Mouse (Mus musculus) stomach, embryonic 14.5 days (tissue): ENCODE data around the gene Gabpb1. TPM values are rescaled to one million over a fixed set of nuclear protein-coding genes. Genes with fewer than 3 reads are reported as not detected.
"Not testable (repeated sequence)": the region's sequence is repeated elsewhere in the genome, so short reads cannot be mapped to it uniquely, and the experiment has no call there.

ENCODE experiments used
- ATAC-seq: fragments of 200-750 bp; cut with Nextera tagmentation; 2 replicates; pipeline ENCODE4 v1.8.0; 2017; ENCODE audit warnings: low read depth, moderate TSS enrichment; ENCODE audit not compliant: insufficient number of reproducible peaks, insufficient read depth, low FRiP score
- H3K27ac ChIP-seq: fragments of 300-500 bp; sonication (generic); 2 replicates; pipeline ENCODE4 v1.5.1; 2014; ENCODE audit warnings: mild to moderate bottlenecking, low read length, moderate library complexity, mixed read lengths
- H3K27me3 ChIP-seq: fragments of 300-500 bp; sonication (generic); 2 replicates; pipeline ENCODE4 v1.6.1; 2014; ENCODE audit warnings: low read length, control low read depth, mixed read lengths; ENCODE audit not compliant: control insufficient read depth, insufficient read depth
- H3K36me3 ChIP-seq: fragments of 300-500 bp; sonication (generic); 2 replicates; pipeline ENCODE4 v1.6.1; 2014; ENCODE audit warnings: mild to moderate bottlenecking, control low read depth, low read length, moderate library complexity, mixed read lengths; ENCODE audit not compliant: control insufficient read depth, insufficient read depth
- H3K4me1 ChIP-seq: fragments of 300-500 bp; sonication (generic); 2 replicates; pipeline ENCODE4 v1.6.1; 2014; ENCODE audit warnings: low read length, control low read depth, mixed read lengths; ENCODE audit not compliant: control insufficient read depth, insufficient read depth
- H3K4me2 ChIP-seq: fragments of 300-500 bp; sonication (generic); replicated peaks from 2 replicates; pipeline ENCODE4 v1.6.1; 2014; ENCODE audit warnings: low read depth, low read length, control low read depth
- H3K4me3 ChIP-seq: fragments of 300-500 bp; sonication (generic); 2 replicates; pipeline ENCODE4 v1.5.1; 2014; ENCODE audit warnings: low read depth, low read length, control low read depth
- H3K9ac ChIP-seq: fragments of 300-500 bp; sonication (generic); replicated peaks from 2 replicates; pipeline ENCODE4 v1.6.1; 2014; ENCODE audit warnings: low read depth, mild to moderate bottlenecking, control low read depth, low read length, moderate library complexity, mixed read lengths
- H3K9me3 ChIP-seq: fragments of 300-500 bp; sonication (generic); 2 replicates; pipeline ENCODE4 v1.6.1; 2016; ENCODE audit warnings: low read depth, low read length, control low read depth; ENCODE audit not compliant: control insufficient read depth
- WGBS: fragments of 180-500 bp; shearing (Covaris S2); extraction: QIAGEN DNeasy Blood & Tissue Kit; methylation state at CpG from one replicate; pipeline ENCODE4 v1.1.7; 2014; 5-methylcytosine and 5-hydroxymethylcytosine counted together
- polyA plus RNA-seq: library from polyadenylated mRNA; unstranded; fragments of >200 nt; fragmentation: Nextera tagmentation; extraction: Ambion mirVana; gene quantifications from 2 replicates; pipeline ENCODE4 v1.2.1, GENCODE M21; 2014

Gene Gabpb1
- polyA plus RNA-seq, 1 experiment from 2014 or later: 45.9 TPM

DNA sequence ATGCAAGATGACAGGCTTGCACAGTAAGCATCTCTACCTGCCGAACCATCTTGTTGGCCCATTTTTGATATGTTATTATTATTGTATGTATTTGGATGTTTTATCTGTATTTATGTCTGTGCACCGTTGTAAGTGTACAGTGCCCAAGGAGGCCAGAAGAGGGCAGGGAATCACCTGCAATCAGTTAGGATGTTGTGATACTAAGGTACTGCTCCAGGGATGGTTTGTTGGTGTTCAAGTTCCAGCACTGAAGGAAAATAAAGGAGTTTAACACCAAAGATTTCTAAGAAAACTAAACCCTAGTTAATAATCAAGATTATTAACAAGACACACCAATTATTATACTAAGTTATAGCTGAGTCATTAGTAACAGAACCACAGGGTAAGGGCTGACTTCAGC, 43.0 kb downstream of the Gabpb1 start:
- ATAC-seq: no peak
- H3K4me3 ChIP-seq: no peak overlapping the region
- H3K9ac ChIP-seq: no peak overlapping the region
- no peaks in the 10 kb centered on the region for H3K27me3 ChIP-seq
- no peaks in the 10 kb centered on the region for H3K4me1 ChIP-seq
- H3K27ac ChIP-seq: no peak overlapping the region
- WGBS: 82% methylated on average over 2 of the region's 2 CpGs
- no peaks in the 10 kb centered on the region for H3K9me3 ChIP-seq
- peaks cover 13% of the 10 kb centered on the region for H3K36me3 ChIP-seq
- no peak overlapping the region for H3K4me2 ChIP-seq

DNA sequence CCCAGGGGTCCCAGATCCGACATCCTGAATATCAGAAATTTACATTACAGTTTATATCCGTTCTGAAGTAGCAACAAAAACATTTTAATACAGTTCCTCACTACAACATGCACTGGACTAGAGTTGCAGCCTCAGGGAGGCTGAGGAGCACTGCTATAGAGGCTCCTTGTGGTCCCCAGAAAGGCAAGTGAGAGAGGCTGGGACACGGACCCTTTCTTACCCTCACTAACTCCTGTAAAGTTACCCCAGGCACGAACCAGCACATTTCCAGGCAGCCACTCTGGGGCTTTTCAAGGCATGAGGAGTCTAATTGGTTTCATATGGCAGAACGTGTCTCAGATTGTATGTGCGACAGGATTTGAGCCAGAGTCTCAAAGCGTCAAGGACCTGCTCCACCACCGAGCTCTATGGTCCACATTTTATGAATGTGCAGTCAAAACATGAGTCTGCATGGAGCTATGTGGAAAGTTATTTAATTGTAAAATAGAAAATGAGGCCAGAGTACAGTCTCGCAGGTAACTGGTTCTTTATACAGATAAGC, 47.6 kb downstream of the Gabpb1 start:
- Histone ChIP-seq H3K27ac (no peak overlapping the region), H3K27me3 (no peaks in the 10 kb centered on the region), H3K9ac (no peak overlapping the region), H3K4me1 (no peaks in the 10 kb centered on the region), H3K36me3 (peaks cover 9% of the 10 kb centered on the region), H3K9me3 (no peaks in the 10 kb centered on the region), H3K4me2 (no peak overlapping the region), H3K4me3 (no peak overlapping the region)
- WGBS: 89% methylated on average over 9 of the region's 9 CpGs
- ATAC-seq: no peak

DNA sequence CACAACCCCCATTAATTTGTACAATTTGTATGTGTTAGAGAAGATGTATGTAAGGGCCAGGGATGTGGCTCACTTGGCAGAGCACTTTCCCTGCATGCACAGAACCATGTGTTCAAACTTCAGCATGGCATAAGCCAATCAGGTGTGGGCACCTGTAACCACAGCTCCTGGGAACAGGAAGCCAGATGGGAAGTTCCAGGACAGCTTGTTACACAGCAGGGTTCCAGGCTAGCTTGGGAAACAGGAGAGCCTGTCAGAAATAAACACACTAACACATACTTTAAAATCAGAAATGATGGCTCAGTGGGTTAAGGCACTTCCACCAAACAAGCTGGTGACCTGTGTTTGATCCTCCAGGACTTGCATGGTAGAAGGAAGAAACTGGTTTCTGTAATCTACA, 53.0 kb downstream of the Gabpb1 start:
- no peak overlapping the region for H3K4me2 ChIP-seq
- H3K4me1 ChIP-seq: no peaks in the 10 kb centered on the region
- H3K9me3 ChIP-seq: no peaks in the 10 kb centered on the region
- H3K27ac ChIP-seq: no peak overlapping the region
- H3K4me3 ChIP-seq: no peak overlapping the region
- H3K36me3 ChIP-seq: no peaks in the 10 kb centered on the region
- H3K27me3 ChIP-seq: no peaks in the 10 kb centered on the region
- no peak overlapping the region for H3K9ac ChIP-seq
- no peak for ATAC-seq

DNA sequence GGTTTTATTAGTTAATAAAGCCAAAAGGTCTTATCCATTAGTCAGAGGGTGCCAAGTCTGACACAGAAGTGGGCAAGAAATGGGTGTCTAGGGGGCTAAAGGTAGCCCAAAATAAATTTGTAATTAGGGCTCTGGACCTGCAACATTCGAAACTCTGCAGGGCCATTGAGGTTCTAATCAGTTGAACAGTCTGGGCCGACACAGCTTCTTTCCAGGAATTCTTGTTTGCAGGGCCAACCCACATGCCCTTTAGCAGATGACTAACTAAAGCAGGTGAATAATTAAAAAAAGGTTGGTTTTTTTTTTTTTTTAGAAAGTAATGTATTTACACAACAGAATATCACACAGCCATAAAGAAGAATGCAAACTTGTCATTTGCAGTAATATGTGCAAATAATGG, 53.7 kb downstream of the Gabpb1 start:
- no peak overlapping the region for H3K9ac ChIP-seq
- H3K36me3 ChIP-seq: no peaks in the 10 kb centered on the region
- H3K9me3 ChIP-seq: no peaks in the 10 kb centered on the region
- H3K4me3 ChIP-seq: no peak overlapping the region
- H3K27ac ChIP-seq: no peak overlapping the region
- 80% methylated on average over 2 of the region's 2 CpGs for WGBS
- no peak overlapping the region for H3K4me2 ChIP-seq
- no peaks in the 10 kb centered on the region for H3K27me3 ChIP-seq
- no peaks in the 10 kb centered on the region for H3K4me1 ChIP-seq
- ATAC-seq: no peak

DNA sequence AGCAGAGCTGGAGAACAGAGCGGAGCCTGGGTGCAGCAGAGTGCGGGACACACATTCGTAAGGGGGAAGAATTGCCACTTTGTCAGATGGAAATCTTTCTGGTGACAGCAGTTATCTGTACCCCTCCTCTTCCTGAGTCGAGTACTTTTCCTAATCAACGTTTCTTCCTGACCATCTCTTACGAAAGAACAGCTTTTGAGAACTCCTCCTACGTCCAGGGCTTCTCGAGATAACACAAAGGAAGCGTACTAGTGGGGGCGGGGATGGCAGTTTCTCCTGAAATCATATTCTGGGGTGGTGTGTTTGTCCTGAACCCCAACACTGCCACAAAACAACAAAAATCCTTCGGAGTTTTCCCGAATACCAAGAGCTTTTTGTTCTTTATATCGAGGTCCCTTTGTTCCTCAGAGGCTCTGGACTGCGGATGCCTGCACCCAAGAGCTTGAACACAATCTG, 56.9 kb downstream of the Gabpb1 start, which contains the start of gene Hdc:
Gene Hdc (minus strand): TSS at position 51 of the 456 bp plus-strand sequence.
- no peak within 1 kb of the TSS for H3K27ac ChIP-seq
- 65% methylated on average over 14 of the region's 14 CpGs for WGBS
- no peaks in the 10 kb centered on the region for H3K4me1 ChIP-seq
- no peak for ATAC-seq
- H3K9ac ChIP-seq: no peak within 1 kb of the TSS
- no peaks in the 10 kb centered on the region for H3K27me3 ChIP-seq
- H3K4me3 ChIP-seq: no peak within 1 kb of the TSS
- no peak within 1 kb of the TSS for H3K4me2 ChIP-seq
- no peaks in the 10 kb centered on the region for H3K9me3 ChIP-seq
- no peaks in the 10 kb centered on the region for H3K36me3 ChIP-seq

DNA sequence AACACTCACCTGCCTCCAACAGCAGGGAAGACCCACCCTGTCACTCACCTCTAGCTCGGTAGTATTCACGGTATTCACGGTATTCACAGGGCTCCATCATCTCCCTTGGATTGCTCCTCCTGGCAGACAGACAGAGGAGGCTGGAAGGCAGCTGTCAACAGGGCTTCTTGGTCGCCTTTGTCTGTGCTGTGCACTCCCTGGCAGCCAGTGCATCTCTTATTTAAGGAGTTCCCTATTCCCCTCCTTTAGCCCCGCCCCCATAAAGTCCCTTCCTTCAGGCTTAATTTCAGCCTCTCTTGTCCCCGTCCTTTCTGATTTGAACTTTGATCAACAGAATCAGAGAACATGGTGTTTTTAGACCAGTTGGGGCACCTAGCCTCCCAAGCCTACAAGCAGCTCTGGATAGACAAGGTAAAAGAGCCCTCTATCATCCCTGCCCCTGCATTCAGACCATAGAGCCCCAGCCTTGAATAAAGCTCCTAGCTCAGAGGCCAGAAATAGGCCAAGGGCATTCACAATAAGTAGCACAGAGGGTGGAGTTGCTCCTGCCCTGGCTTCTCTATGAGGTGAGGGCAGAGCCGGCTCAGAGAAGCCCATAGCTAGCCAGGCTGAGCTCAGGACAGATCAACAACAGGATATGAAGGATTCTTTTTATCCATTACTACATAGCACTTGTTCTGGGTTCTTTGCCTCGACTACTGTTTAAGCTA, 57.5 kb downstream of the Gabpb1 start:
- Histone ChIP-seq H3K36me3 (no peaks in the 10 kb centered on the region), H3K4me3 (no peak overlapping the region), H3K4me2 (no peak overlapping the region), H3K9ac (no peak overlapping the region), H3K27ac (no peak overlapping the region), H3K4me1 (no peaks in the 10 kb centered on the region), H3K9me3 (no peaks in the 10 kb centered on the region), H3K27me3 (no peaks in the 10 kb centered on the region)
- ATAC-seq: no peak
- WGBS: 35% methylated on average over 8 of the region's 8 CpGs

DNA sequence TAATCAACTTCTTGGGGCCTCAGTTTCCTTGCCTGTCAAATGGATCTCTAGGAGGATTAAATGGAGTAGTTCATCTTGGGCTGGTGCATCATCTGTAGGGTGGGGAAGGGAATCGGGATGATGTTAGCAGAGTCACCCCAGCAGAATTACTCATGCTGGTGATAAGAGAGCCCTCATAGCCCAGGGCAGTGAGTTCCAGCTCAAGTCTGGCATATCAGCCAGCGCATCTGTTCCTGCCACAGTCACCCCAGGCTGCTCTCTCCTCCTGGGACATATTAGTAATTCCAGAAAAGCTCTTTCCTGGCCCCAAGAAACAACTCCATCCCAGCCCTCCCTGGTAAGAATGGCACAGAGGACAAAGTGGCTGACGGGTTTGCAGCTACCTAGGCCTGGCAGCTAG, 60.8 kb downstream of the Gabpb1 start:
- no peaks in the 10 kb centered on the region for H3K27me3 ChIP-seq
- no peak overlapping the region for H3K4me3 ChIP-seq
- no peak overlapping the region for H3K9ac ChIP-seq
- no peak for ATAC-seq
- no peaks in the 10 kb centered on the region for H3K9me3 ChIP-seq
- H3K36me3 ChIP-seq: no peaks in the 10 kb centered on the region
- no peak overlapping the region for H3K27ac ChIP-seq
- H3K4me1 ChIP-seq: no peaks in the 10 kb centered on the region
- WGBS: 98% methylated on average over 3 of the region's 3 CpGs
- no peak overlapping the region for H3K4me2 ChIP-seq

DNA sequence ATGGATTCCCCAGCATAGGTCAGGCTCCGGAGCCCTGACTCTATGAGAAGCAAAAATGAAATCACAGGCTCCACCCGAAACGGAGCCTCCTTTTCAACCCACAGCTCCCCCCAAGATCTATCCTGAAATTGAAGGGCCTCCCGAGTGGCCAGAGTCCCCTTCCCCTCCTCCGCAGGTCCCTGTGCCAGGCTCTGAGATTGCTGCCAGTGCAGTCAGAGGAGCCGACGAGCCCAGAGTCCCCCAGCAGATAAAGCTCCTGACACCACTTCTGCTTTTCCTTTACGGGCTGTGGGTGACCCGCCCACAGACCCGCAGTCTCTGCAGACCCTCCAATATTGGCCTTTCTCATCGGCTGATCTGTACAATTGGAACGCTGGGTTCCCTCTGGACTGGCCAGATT, 66.5 kb downstream of the Gabpb1 start:
- ATAC-seq, H3K4me1 ChIP-seq, H3K27me3 ChIP-seq, H3K4me3 ChIP-seq, H3K9ac ChIP-seq, H3K36me3 ChIP-seq, H3K4me2 ChIP-seq, H3K27ac ChIP-seq, H3K9me3 ChIP-seq: not testable (repeated sequence)
- 62% methylated on average over 12 of the region's 12 CpGs for whole genome bisulfite sequencing
